Mouse (Mus musculus) embryonic facial prominence, embryonic 14.5 days (tissue): Measurements from ENCODE around the gene Pid1. TPM values are rescaled to one million over a fixed set of nuclear protein-coding genes. Genes with fewer than 3 reads are reported as not detected.
A peak's percentile ranks its signal among the peaks of the same experiment; 100 is the strongest.

Source experiments
- ATAC-seq: fragments of 200-750 bp; cut with Nextera tagmentation; 2 replicates; pipeline ENCODE4 v1.8.0; 2017; ENCODE audit warnings: low read depth, moderate number of reproducible peaks, moderate TSS enrichment
- DNase-seq: peaks from one replicate; pipeline ENCODE4 v3.0.0-alpha.2; 2015; ENCODE audit warnings: low spot score
- H3K27ac ChIP-seq: fragments of 300-500 bp; sonication (generic); replicated peaks from 2 replicates; pipeline ENCODE4 v1.5.1; 2014; ENCODE audit warnings: low read depth, mild to moderate bottlenecking, low read length, moderate library complexity
- H3K27me3 ChIP-seq: fragments of 300-500 bp; sonication (generic); replicated peaks from 2 replicates; pipeline ENCODE4 v1.6.1; 2014; ENCODE audit warnings: low read length; ENCODE audit not compliant: control insufficient read depth, insufficient read depth
- H3K36me3 ChIP-seq: fragments of 300-500 bp; sonication (generic); 2 replicates; pipeline ENCODE4 v1.6.1; 2014; ENCODE audit warnings: low read length, mixed read lengths; ENCODE audit not compliant: control insufficient read depth, insufficient read depth
- H3K4me1 ChIP-seq: fragments of 300-500 bp; sonication (generic); 2 replicates; pipeline ENCODE4 v1.6.1; 2014; ENCODE audit warnings: antibody characterized with exemption, low read length; ENCODE audit not compliant: control insufficient read depth, insufficient read depth
- H3K4me2 ChIP-seq: fragments of 300-500 bp; sonication (generic); 2 replicates; pipeline ENCODE4 v1.6.1; 2014; ENCODE audit warnings: low read depth, mild to moderate bottlenecking, low read length, moderate library complexity, mixed read lengths
- H3K4me3 ChIP-seq: fragments of 300-500 bp; sonication (generic); 2 replicates; pipeline ENCODE4 v1.5.1; 2014; ENCODE audit warnings: low read depth, mild to moderate bottlenecking, low read length
- H3K9ac ChIP-seq: fragments of 300-500 bp; sonication (generic); 2 replicates; pipeline ENCODE4 v1.6.1; 2014; ENCODE audit warnings: low read depth, mild to moderate bottlenecking, low read length, moderate library complexity, mixed read lengths
- H3K9me3 ChIP-seq: fragments of 300-500 bp; sonication (generic); 2 replicates; pipeline ENCODE4 v1.6.1; 2016; ENCODE audit warnings: low read length; ENCODE audit not compliant: control insufficient read depth
- WGBS: fragments of 180-500 bp; shearing (Covaris S2); extraction: QIAGEN DNeasy Blood & Tissue Kit; methylation state at CpG from one replicate; pipeline ENCODE4 v1.1.7; 2014; 5-methylcytosine and 5-hydroxymethylcytosine counted together
- polyA plus RNA-seq: library from polyadenylated mRNA; unstranded; fragments of >200 nt; fragmentation: Nextera tagmentation; extraction: Ambion mirVana; gene quantifications from 2 replicates; pipeline ENCODE4 v1.2.1, GENCODE M21; 2014

Gene Pid1
- 38.8 and 40.4 TPM in 2 replicates for polyA plus RNA-seq

DNA sequence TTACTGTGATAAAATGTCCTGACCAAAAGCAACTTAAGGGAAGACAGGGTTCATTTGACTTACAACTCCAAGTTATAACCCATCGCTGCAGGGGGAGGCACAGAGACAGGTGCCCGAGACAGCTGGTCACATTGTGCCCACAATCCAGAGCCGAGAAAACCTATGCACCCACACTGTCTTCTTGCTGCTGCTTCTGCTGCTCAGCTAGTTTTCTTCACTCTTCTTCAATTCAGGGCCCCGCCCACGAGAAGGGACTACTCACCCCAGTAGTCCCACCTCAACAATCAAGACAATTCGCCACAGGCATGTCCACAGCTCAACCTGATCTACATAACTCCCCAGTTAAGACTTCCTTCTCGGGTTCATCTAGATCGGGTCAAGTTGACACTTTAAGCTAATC lies at the start of gene Pid1:
Gene Pid1, minus strand, starts transcription at position 214 of the 400 bp plus-strand sequence.
- Histone ChIP-seq H3K4me2 (no peak within 1 kb of the TSS), H3K4me1 (no peaks in the 10 kb centered on the region), H3K9ac (no peak within 1 kb of the TSS), H3K27me3 (no peaks in the 10 kb centered on the region), H3K36me3 (no peaks in the 10 kb centered on the region), H3K4me3 (no peak within 1 kb of the TSS), H3K27ac (no peak within 1 kb of the TSS), H3K9me3 (no peaks in the 10 kb centered on the region)
- DNase-seq = no peak
- ATAC-seq = no peak
- 90% methylated on average over 8 of the region's 8 CpGs for WGBS

DNA sequence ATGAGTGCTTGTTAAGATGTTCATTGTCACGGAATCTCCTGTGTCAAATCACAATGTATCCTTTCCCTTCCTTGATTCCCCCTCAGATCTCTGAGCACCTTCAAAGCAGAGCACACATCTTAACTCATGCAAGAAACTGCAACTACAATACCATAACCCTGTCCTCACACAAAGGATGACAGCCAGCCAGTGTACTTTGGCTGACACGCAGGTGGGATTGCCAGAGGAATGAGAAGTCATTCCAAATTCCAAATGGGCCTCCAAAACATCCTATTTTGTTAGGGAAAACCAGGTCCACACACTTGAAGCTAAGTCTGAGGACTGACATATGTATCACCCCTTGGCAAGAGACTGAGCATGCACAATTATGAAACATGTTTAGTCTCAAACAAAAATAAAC lies 45.5 kb upstream of the Pid1 start:
- no peak for ATAC-seq
- WGBS = 76% methylated on average over 2 of the region's 2 CpGs
- DNase-seq = peak; percentile 35

DNA sequence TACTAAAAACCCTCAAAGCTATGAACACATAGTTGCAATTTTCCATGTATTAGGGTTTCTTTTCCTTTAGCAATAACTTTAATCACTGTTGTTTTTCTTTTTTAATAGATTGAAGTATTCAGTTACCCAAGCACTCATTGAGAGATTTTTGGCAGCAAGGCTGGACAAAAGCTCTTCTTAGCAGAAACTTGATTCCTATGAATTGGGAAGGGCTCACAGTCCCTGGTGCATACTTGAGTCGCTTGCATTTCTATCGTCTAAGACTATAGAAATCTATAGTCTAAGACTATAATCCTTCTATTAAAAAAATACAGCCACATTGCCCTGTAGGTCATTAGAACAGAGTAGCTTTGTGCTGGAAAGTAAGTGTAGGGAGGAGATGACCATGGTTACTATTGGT lies 44.9 kb upstream of the Pid1 start:
- 49% methylated on average over 2 of the region's 2 CpGs for WGBS
- no peak overlapping the region for H3K4me2 ChIP-seq
- ATAC-seq = peak; percentile 63; the same call in 1 of the 2 replicates
- no peak overlapping the region for H3K4me3 ChIP-seq
- peaks cover 9% of the 10 kb centered on the region; the same call in 1 of the 2 replicates for H3K4me1 ChIP-seq
- peak; percentile 84 for DNase-seq
- no peak overlapping the region for H3K27ac ChIP-seq
- no peaks in the 10 kb centered on the region for H3K27me3 ChIP-seq
- H3K9me3 ChIP-seq = no peaks in the 10 kb centered on the region
- H3K9ac ChIP-seq = no peak overlapping the region
- H3K36me3 ChIP-seq = no peaks in the 10 kb centered on the region

More for the DNA sequence above, 45.5 kb upstream of the Pid1 start:
- no peak overlapping the region for H3K4me2 ChIP-seq
- no peaks in the 10 kb centered on the region for H3K36me3 ChIP-seq
- peaks cover 9% of the 10 kb centered on the region; the same call in 1 of the 2 replicates for H3K4me1 ChIP-seq
- no peak overlapping the region for H3K27ac ChIP-seq
- H3K27me3 ChIP-seq = no peaks in the 10 kb centered on the region
- H3K9ac ChIP-seq = no peak overlapping the region
- no peaks in the 10 kb centered on the region for H3K9me3 ChIP-seq
- H3K4me3 ChIP-seq = no peak overlapping the region

GRCm38 (mm10) chr1:84406891-84407290 lies 42.9 kb upstream of the Pid1 start:
- DNase-seq (peak; percentile 19), ATAC-seq (no peak)

GRCm38 (mm10) chr1:84405551-84406290 lies 41.7 kb upstream of the Pid1 start:
- Histone ChIP-seq H3K9me3 (no peaks in the 10 kb centered on the region), H3K27ac (no peak overlapping the region), H3K4me2 (no peak overlapping the region), H3K27me3 (no peaks in the 10 kb centered on the region), H3K36me3 (no peaks in the 10 kb centered on the region), H3K9ac (no peak overlapping the region), H3K4me1 (peaks cover 9% of the 10 kb centered on the region; the same call in 1 of the 2 replicates), H3K4me3 (no peak overlapping the region)
- ATAC-seq (no peak), DNase-seq (no peak)
- WGBS = 84% methylated on average over 5 of the region's 5 CpGs

More at GRCm38 (mm10) chr1:84406891-84407290, 42.9 kb upstream of the Pid1 start:
- Histone ChIP-seq H3K27me3 (no peaks in the 10 kb centered on the region), H3K4me3 (no peak overlapping the region), H3K36me3 (no peaks in the 10 kb centered on the region), H3K9me3 (no peaks in the 10 kb centered on the region), H3K4me1 (peaks cover 9% of the 10 kb centered on the region; the same call in 1 of the 2 replicates), H3K9ac (no peak overlapping the region), H3K4me2 (no peak overlapping the region), H3K27ac (no peak overlapping the region)
- WGBS = 75% methylated on average over 4 of the region's 4 CpGs

- no peaks in the 10 kb centered on the region for H3K36me3 ChIP-seq
- ATAC-seq = peak; percentile 38; the same call in 1 of the 2 replicates
- no peak for DNase-seq
- no peak overlapping the region for H3K9ac ChIP-seq
- H3K27ac ChIP-seq = no peak overlapping the region
- H3K4me3 ChIP-seq = no peak overlapping the region
- H3K4me1 ChIP-seq = peaks cover 9% of the 10 kb centered on the region; the same call in 1 of the 2 replicates
- H3K9me3 ChIP-seq = no peaks in the 10 kb centered on the region
- H3K4me2 ChIP-seq = no peak overlapping the region
- WGBS = 40% methylated on average over 11 of the region's 12 CpGs
- H3K27me3 ChIP-seq = no peaks in the 10 kb centered on the region
Observed at GRCm38 (mm10) chr1:84404880-84405279, 40.9 kb upstream of the Pid1 start.

- Histone ChIP-seq H3K9me3 (no peaks in the 10 kb centered on the region), H3K9ac (no peak overlapping the region), H3K27ac (no peak overlapping the region), H3K4me2 (no peak overlapping the region), H3K4me3 (no peak overlapping the region), H3K27me3 (no peaks in the 10 kb centered on the region), H3K36me3 (no peaks in the 10 kb centered on the region), H3K4me1 (peaks cover 5% of the 10 kb centered on the region; the same call in 1 of the 2 replicates)
- WGBS = 71% methylated on average over 1 of the region's 1 CpGs
- ATAC-seq (no peak), DNase-seq (no peak)
Observed at GRCm38 (mm10) chr1:84402154-84402553, 38.2 kb upstream of the Pid1 start.

DNA sequence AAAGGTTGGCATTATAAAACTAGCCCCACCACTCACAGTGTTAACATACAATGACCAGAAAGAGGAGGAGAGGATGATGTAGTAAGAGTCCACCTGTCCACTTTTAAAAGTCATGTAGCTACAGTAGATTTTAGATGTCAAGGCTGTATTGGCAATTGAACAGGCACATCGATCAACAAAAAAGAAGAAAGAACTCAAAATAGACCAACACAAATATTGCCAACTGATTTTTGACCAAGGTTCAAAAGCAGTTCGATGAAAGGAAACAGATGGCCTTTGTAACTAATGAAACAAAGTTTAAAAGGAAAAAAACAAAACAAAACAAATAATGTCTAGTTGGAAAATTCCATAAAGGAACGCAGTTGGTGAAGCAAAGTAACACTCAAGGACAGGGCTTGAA lies 35.7 kb upstream of the Pid1 start:
- Histone ChIP-seq H3K4me2 (no peak overlapping the region), H3K9me3 (no peaks in the 10 kb centered on the region), H3K9ac (no peak overlapping the region), H3K4me3 (no peak overlapping the region), H3K27me3 (no peaks in the 10 kb centered on the region), H3K27ac (no peak overlapping the region), H3K4me1 (0 out of 2 replicates have a peak, but pooled peaks cover 1% of the 10 kb centered on the region), H3K36me3 (no peaks in the 10 kb centered on the region)
- ATAC-seq (no peak), DNase-seq (no peak)
- 81% methylated on average over 3 of the region's 3 CpGs for WGBS

DNA sequence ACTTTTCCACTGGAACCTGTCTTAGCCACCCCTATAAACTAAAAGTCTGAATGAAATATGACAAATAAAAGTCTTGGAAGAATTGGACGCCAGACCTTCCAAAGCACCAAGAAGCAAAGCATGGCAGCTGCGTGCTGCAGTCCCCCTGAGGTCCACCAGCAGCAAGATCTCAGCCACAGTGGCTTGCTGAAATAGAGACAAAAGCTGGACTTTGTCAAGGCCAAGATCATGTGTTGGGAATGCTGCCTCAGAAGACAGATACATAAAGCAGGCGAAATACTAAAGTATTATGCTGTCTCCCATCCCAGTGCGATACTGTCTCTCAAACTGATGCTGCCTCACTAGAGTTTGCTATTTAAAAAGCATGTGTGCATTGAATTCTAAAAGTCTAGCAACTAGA lies 35.1 kb upstream of the Pid1 start:
- DNase-seq (no peak), ATAC-seq (no peak)
- no peaks in the 10 kb centered on the region for H3K27me3 ChIP-seq
- no peak overlapping the region for H3K27ac ChIP-seq
- no peak overlapping the region for H3K9ac ChIP-seq
- H3K4me2 ChIP-seq = no peak overlapping the region
- WGBS = 90% methylated on average over 4 of the region's 4 CpGs
- H3K36me3 ChIP-seq = no peaks in the 10 kb centered on the region
- H3K9me3 ChIP-seq = no peaks in the 10 kb centered on the region
- H3K4me1 ChIP-seq = no peaks in the 10 kb centered on the region
- no peak overlapping the region for H3K4me3 ChIP-seq
